Mouse (Mus musculus) B cell, adult 62 days (primary cell): ENCODE results near the gene Adgrg1. TPM values are rescaled to one million over a fixed set of nuclear protein-coding genes. Genes with fewer than 3 reads are reported as not detected.

Experiments used
- total RNA-seq: library from RNA; stranded (reverse); gene quantifications from 4 replicates; pipeline ENCODE4 v1.2.4, GENCODE M21; 2023

The Adgrg1 gene
- total RNA-seq, result 4.0 to 13.3 TPM (median 7.5 TPM) in 4 replicates

DNA sequence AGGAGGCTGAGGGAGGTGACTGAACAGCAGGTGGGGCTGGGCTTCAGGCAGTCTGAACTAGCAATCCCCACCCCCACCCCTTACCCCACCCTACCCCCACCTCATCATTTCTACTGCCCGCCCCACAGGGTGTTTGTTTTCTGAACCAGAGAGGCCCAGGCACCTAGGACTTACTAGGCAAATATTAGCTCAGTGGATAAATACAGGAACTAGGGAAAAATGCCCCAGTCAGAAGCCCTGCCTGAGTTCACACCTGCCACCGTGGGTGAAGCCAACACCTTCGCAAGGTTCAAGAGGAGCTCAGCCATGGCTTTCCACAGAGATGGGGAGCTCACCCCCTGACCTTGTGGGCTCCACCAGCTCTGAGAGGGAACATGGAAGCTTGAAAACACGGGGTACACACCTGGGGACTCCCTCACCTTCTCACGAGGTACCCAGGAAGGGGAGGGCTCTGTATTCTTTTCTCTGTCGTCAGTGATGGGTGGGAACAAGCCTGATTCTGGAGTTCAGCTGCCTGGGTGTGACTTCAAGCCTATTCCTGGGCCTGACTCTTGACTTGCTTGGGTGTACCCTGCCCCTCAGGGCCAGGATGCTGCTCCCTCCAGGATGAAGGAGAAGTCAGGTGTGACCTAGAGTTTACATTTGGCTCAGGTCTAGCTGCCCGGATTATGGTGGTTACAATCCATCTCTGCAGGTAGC lies at the start of gene Adgrg1:
Adgrg1 (plus strand) TSS at position 285 of the 699 bp plus-strand sequence.

DNA sequence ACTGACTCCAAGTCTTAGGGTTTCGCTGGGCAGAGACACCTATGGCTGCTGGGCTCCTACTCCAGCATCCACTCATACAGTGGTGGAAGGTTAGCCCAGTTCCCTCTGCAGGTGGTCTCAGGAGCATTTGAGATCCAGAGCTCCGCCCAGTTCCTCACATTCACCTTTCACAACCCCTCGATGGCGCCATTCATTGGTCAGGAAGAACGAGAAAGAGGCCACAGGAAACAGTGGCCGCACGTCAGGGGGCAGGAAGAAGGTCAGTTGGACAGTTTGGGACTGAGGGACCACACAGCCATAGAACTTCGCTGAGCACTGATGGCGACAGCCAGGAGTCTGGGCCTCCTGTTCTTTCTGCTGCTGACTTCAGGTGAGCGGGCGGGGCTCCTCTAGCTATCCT lies 42.9 kb downstream of the Adgrg1 start, which contains the start of gene Adgrg3:
Adgrg3 (plus strand) TSS at position 242 of the 400 bp plus-strand sequence.

DNA sequence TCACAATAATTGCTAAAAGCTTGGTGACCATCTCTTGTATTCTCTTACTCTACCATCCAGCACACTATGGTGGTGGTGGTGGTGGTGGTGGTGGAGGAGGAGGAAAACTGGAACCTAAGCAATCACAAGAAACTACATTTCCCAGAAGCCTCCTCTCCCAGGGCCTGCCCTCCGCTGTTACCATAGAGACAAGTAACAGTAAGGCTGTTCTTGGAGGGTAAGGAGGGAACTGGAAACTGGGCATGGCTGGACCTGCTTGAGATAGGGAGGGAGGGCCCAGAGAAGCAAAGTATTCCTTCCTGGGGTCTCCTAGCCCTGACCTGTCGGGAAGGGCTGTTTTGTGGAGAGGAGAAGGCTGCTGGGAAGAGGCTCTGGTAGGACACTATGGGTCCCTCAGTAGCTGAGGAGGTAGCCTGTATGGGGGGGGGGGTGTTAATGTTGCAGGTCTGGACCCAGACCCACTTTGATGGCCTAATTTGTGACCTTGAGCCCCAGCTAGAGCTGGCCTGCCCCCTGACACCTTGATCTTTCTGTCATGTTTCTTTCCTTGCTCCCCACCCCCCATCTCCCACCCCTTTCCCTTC lies 80.5 kb downstream of the Adgrg1 start, which contains the start of gene Drc7:
Drc7 (plus strand) TSS at position 177 of the 584 bp plus-strand sequence.

Other genes with a start within 250 kb of the Adgrg1 start
- gene Ccl22, start 229.2 kb upstream of the Adgrg1 start, total RNA-seq, result not detected in 4 replicates
- gene Cx3cl1, start 202.7 kb upstream of the Adgrg1 start, total RNA-seq, result not detected in 4 replicates
- not detected in 4 replicates for gene Ccl17, start 164.3 kb upstream of the Adgrg1 start, total RNA-seq
- 30.1 to 35.6 TPM (median 31.6 TPM) in 4 replicates for gene Coq9, start 136.4 kb upstream of the Adgrg1 start, total RNA-seq
- gene Ciapin1, start 136.4 kb upstream of the Adgrg1 start, total RNA-seq, result 48.5 to 59.1 TPM (median 57.3 TPM) in 4 replicates
- gene Polr2c, start 117.3 kb upstream of the Adgrg1 start, total RNA-seq, result 58.3 to 64.2 TPM (median 61.4 TPM) in 4 replicates
- gene Dok4, start 98.4 kb upstream of the Adgrg1 start, total RNA-seq, result 2.9 to 3.8 TPM (median 3.3 TPM) in 4 replicates
- gene Ccdc102a, start 56.7 kb upstream of the Adgrg1 start, total RNA-seq, result 0.52 to 1.2 TPM (median 0.77 TPM) in 4 replicates
- gene Adgrg5, start 51.1 kb upstream of the Adgrg1 start, total RNA-seq, result 0.55 to 1.2 TPM (median 0.99 TPM) in 4 replicates
- 0.21 TPM in 1 of 4 replicates, not detected in the others for gene Adgrg3, start 42.9 kb downstream of the Adgrg1 start, total RNA-seq
- gene Drc7, start 80.4 kb downstream of the Adgrg1 start, total RNA-seq, result not detected in 4 replicates
- 12.6 to 18.8 TPM (median 15.8 TPM) in 4 replicates for gene Katnb1, start 106.4 kb downstream of the Adgrg1 start, total RNA-seq
- gene Kifc3, start 228.1 kb downstream of the Adgrg1 start, total RNA-seq, result 7.6 to 9.8 TPM (median 8.5 TPM) in 4 replicates